Mouse (Mus musculus) right cerebral cortex, postnatal 10 days (tissue): ENCODE measurements around the gene Gpr37l1.

Source experiments
- DNase-seq, 2 experiments: peaks; one replicate each; pipeline ENCODE4 v3.0.0; 2021; ENCODE audit warnings: low spot score in 2 of 2

The Gpr37l1 gene

DNA sequence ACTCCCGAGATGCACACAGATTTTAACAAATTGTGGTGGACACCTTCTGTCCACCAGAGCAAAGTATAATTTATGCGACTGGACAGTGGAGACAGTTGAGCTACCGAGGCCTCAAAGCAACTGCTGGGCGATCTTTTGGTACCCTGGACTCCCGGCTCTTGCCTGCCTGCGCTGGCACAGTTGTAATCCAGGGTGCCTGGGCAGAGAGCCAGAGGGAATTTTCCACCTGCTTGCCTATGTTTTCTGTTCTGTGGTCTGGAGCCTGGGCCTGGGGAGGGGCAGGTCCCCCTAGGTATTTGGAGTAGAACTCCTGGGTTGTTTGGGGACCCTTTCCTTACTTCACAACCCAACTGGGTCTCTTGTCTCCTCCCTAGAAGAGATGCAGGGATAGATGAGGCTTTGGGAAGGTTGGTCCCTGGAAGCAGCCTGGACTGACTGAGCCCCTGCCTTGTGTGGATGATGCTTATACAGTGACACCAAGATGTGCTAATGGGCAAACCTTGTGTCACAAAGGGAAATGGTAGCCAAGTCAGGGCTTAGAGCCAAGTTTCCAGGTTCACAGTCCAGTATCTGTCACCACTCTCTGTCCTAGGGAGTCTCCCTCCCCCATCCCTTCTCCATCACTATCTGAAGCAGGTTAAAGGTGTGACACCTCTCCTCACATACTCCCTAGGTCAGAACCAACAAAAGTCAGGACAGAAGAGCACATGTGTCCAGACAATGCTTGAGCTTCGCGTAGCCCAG, 14.6 kb upstream of the Gpr37l1 start:
- DNase-seq, result no peak

DNA sequence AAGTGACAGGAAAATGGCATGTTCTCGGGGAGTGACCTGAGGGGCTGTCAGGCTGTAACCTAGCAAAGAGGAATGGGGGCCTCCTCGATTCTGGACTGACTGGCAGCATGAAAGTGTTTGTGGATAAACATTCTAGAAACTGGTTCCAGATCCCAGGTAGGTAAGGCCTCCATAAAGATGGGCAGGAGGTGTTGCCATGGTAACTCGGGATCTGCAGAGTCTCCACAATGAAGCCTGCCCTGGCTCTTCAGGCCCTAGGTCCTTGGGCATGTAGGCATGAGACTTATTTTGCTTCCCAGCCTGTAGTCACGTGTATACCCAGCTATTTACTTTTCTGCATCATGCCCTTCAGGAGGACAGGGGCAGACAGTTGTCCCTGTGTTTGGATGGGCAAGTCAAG, 13.8 kb upstream of the Gpr37l1 start:
- DNase-seq, result no peak

DNA sequence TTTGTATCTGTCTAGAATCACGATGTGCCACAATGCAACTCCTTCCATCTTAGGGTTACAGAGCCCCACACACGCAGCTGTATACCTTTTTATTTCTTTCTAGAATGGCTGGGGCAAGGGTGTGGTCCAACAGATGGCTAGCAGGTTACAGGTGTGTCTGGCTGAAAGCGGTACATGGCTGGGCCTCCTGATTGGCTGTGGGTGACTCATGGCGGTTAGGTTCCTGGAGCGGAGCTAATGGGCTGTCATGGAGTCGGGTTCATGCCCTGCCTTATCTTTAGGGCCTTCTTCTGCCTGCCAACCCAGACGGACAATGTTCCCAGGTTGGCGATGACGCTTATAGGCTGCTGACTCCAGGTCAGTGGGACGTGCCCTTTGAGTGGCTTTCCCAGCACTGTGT, 13.3 kb upstream of the Gpr37l1 start:
- DNase-seq, result no peak

DNA sequence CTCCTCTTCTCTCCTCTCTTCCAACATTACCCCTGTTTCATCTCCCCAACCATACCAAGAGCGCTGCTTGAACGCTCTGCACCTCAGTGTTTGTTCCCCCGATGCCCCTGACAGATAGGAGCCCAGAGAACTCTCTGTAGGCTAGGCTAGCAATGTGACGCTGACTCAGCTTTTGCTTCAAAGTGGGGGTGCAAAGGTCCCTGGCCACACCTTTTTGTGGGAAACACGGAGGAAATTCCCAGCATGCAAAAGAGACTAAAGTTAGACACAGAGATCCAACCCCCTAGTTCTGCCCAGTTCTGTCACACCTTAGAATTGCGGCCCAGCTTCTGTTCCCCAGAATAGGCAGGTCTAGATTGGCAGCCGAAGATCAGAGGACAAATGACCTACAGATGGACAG, 11.4 kb upstream of the Gpr37l1 start:
- no peak for DNase-seq

DNA sequence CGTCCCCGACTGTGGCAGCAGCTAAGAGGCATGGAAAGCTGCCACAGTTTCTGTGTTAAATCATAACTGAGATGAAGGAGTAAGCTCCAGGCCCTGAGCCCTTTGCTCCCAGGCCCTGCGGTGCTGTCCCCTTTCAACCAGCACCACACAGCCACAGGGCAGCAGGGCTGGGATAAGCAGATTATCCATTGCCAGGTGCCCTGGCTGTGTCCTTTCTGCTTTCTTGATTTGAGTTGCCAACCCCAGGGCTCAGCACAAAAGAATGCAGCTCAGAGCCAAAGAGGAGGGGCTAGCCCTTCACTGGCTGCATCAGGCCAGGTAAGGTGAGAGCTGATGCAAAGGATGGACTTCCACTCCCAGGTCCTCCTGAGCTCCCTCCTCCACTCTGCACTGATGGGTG, 10.2 kb upstream of the Gpr37l1 start:
- DNase-seq, result no peak

DNA sequence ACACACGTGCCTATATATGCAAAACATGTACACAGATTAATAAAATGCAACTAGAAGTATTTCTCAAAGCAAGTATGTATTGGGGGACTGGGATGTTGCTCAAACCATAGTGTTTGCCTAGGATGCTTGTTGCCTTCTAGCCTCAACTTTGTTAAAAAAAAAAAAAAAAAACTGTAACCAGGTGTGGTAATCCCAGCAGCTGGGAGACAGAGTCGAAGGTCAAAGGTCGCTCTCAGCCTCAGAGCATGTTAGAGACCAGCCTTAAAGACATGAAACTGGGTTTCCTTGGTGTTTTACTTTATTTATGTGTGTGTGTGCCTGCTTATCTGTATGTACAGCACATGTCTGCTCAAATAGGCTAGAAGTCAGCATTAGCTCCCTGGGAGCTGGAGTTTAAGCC, 7.7 kb upstream of the Gpr37l1 start:
- no peak for DNase-seq

DNA sequence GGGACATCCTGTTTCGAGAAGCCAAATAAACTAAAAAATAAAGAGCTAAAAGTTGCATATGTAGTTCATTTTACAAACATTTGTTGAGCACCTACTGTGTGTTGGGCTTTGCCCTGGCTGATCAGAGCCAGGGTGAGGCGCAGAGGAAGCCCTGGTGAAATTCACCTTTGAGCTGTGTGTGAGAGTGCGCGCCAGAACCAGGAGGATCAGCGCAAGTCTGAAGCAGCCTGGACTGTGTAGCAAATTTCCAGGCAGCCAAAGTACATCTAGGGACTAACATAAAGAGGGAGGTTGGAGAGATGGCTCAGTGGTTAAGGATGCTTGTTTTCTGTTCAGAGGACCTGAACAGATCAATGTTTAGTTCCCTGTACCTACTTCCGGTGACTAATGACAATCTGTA, 5.8 kb upstream of the Gpr37l1 start:
- DNase-seq, result no peak

DNA sequence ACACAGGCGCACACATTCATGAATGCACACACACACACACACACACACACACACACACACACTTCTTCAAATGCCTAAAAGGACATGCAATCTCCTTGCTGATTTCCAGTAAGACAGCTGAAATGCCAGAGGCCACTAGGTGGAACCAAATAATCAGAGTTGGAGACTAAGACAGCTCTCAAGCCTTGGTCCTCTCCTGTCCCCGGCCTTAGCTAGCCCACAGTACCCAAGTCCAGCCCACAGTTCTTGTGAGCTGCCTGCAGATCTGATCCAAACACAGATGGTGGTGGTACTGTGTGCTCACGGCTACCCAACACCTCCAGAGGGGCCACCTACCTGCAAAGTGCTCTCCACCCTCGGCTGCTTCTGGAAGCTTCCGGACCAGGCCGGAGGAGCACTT, 4.5 kb upstream of the Gpr37l1 start:
- peak; percentile 81 to 83 for DNase-seq

DNA sequence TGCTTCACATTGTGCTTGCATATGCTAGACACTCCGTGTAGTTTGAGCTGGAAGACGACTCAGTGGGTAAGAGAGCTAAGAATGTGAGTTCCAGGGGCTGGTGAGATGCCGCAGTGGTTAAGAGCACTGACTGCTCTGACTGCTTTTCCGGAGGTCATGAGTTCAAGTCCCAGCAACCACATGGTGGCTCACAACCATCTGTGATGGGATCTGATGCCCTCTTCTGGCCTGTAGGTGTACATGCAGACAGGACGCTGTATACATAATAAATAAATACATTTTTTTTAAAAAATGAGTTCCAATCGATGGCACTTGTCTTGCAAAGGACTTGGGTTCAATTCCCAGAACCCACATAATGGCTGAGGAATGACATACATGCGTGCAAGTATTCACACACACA, 3.7 kb upstream of the Gpr37l1 start:
- no peak for DNase-seq

DNA sequence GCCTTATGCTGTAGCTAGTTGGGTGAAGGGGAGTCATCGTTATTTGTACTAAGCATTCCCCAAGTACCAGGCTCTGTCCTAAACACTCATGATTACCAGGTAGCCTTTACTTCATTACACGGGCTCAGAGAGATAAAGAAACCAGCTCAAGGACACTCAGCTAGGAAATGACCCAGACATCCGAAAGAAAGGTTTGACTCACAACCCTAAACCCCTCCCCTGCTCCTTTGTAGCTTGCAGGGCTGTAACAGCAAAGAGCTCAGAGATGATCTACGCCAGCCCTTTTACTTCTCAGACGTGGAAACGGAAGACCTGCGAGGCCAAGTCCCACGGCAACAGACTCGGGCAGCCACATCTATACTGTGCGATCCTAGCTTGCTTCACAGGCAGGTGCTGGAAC, 2.8 kb upstream of the Gpr37l1 start:
- DNase-seq, result no peak

DNA sequence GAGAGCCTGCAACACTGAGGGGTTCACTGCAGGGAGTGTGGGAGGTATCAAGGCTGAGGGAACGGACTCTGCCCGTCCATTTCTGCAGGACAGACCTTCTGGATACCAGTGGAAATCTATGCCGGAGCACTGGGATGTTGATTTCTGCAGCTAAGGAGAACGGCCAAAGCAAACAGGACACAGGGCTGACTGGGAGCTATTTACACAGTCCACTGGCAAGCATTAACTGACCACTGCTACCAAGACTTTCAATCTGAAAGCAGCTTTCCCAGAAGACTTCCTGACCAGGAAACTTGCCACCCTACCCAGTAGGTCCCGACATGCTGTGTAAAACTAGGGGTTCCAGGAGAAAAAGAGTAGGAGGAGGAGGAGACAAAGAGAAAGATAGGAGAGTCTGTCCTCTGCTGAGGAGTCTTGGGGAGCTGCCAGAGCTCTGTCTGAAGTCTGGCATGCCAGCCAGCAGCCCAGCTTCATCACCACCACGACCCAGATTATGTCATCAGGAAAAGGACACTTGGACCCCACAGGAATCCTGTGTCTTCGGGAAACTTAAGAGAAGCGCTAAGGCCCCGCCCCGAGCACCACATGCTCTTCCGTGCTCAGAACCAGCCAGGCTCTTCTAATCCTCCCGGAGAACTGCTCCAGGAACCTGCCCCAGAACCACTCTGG, 2.2 kb upstream of the Gpr37l1 start:
- DNase-seq, result no peak

DNA sequence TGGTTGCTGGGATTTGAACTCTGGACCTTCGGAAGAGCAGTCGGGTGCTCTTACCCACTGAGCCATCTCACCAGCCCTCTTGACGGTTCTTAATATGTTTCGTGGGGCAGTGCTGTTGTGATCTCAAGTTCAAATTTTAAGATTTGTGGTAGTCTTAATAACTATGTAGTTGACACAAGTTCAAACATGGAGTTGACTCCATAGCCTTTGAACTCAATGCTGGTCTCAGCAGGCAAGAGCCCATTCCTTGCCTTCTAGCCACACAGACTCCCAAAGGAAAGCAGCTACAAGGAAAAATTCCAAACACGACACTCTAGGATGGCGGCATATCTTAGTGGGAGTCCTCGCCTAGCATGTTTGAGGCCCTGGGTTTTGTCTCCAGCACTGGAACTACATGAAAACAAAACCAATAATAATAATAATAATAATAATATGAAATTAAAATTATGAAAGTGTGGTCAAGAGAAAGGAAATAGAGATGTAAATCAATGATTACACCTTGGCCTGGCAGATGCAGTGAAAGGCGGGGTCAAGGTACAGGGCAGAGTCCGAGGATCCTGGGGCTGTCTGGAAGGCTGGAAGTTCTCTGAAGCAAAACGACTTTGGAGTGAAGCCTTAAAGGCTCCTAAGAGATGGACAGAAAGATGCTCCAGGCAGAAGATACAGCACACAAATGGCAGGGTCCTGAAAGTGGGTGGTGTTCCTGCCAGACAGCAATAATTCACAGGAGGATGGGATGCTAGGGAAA, 1.1 kb upstream of the Gpr37l1 start:
- no peak for DNase-seq

DNA sequence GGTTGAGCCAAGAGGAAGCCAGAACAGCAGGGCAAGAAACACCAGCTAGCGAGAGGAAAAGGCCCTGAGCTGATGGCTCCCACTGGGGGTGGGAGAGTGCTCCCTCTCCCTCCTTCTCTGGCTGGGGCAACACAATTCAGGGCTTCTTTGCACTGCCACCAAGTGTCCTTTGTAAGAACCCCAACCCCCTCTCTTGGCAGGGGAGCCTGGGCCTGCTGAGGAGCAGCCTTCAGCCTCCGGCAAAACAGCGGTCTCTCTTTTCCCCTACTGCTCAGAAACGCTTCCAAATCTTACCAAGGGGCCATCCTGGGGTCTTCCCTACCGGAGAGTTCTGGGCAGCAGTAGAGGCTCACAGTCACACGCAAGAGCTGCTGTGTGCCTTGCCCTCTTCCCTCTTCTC, 4.8 kb downstream of the Gpr37l1 start:
- peak; percentile 86 to 88 for DNase-seq

DNA sequence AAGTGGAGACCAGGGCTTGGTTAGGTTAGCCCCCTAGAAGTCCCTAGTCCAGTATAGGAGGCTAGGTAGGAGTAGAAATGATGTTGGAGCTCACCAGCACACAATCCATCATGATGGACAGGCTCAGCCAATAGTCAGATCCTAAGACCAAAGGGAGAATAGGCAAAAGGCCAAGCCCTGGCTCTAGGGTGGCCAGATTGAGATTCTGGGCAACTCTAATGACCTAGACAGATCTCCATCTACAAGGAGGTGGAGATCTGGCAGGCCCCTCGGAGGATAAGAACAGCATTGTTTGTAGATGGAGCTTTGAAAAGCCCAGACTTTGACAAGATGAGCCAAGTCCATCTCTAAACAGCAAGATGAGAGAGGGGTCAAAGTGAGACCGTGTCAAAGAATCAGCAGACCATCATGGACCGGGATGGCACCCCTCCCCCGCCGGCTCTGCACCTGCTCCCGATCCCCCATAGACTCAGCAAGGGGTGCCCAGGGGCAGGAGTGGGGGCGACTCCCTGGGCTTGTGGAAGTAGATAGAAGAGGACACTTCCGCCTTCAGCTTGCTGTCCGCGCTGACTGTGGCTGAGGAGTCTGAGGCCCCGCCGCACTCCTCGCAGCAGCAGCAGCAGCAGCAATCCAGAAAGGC, 7.0 kb downstream of the Gpr37l1 start:
- DNase-seq, result peak; percentile 55 to 71

DNA sequence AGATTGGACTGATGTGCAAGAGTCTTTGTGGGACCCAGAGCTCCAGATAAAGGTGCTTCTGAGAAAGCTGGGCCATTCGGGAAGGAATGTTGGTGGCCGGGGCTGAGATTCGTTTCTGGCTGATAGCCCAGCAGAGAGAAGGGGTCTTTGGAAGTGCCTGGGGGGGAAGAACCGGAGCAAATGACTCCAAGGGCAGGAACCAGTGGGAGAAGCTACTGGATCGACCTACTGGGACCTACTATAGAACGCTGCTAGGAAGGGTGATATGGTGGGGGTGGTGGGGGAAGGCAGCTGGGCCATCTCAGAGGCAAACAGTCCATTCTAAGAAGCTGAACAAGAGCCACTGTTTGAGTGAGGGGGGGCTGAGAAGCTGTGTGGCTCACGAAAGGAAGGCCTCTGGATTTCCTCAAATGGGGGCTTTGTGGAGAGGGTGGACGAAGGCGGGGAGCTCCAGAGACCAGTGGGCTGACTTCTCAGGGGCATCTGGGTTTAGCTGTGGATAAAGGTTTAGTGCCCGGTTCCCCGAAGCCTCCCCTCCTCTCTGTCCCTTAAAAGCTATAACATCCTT, 7.8 kb downstream of the Gpr37l1 start:
- DNase-seq, result peak; percentile 60 to 66

DNA sequence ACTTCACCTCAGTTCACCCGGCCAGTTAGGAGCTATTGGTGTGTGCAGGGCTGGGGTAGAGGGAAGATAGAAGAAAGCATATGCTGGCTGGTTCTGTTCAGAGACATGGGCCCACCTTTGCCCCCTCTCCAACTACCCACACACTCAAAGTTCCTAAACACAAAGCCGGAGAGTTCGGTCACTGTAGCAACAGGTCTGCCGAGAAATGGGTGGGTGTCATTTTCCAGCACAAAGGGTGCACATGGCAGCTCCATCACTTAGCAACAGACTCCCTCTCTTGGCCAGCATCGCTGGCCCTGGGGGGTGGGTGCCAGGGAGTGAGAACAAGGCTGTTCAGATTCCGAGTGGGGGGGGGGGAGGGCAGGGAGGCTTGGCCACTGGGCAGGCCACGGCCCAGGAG, 8.4 kb downstream of the Gpr37l1 start:
- peak; percentile 86 to 91 for DNase-seq

DNA sequence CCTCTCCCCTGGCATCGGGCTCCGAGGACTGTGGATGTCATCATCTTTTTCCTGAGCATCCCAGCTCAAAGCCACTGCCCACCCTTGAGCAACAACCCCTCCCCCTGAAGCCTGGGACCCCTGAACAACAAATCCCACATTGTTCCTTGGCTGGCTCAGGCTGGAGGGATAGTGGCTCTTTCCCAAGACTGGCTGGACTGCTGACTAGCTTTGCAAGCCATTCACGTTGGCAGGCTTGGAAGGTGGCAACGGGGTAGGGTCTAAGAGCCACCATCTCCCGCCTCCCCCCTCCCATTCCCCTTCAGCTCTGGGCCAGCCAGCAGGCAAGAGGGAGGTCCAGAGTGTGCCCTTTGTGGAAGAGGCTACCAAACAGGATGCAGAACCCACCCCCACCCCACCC, 8.8 kb downstream of the Gpr37l1 start:
- peak; percentile 87 to 92 for DNase-seq

DNA sequence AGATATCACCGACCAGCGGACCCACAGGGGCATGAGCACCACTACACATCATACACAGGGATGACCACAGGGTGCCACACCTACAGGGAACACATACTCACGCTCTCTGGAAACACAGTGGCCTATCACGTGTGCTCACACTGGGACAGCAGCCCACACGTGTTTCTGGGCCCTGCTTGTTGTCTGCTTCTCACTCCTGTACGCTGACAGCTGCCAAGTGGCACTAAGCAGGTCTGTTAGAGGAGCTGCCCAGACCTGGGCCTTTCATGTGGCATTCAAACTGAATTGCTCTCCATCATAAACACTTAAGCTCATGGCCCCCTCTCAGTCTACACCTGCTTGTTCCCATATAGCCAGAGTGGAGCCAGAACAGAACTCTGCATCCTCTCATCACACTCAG, 11.2 kb downstream of the Gpr37l1 start:
- no peak for DNase-seq

DNA sequence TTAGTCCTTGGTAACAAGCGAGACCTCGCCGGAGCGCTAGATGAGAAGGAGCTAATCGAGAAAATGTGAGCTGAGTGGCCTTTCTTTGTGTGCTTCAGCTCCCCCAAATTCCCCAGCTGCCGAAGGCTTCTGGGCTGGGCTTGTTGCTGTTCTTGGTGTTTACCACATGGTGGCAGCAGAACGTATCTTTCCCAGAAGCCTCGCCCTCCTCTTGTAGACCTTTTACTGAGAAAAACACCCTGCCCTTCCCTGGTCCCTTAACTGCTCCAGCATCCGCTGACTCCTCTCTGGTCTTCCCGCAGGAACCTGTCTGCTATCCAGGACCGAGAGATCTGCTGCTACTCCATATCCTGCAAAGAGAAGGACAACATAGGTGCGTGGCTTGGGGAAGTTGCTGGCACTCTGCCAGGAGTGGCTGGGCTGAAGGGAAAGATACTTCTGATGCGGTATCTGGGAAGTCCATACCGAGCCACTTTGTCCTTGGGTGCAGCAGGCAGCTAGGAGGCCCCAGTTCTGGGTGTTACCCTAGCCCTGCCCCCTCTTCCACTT, 13.0 kb downstream of the Gpr37l1 start:
- peak; percentile 88 to 91 for DNase-seq

DNA sequence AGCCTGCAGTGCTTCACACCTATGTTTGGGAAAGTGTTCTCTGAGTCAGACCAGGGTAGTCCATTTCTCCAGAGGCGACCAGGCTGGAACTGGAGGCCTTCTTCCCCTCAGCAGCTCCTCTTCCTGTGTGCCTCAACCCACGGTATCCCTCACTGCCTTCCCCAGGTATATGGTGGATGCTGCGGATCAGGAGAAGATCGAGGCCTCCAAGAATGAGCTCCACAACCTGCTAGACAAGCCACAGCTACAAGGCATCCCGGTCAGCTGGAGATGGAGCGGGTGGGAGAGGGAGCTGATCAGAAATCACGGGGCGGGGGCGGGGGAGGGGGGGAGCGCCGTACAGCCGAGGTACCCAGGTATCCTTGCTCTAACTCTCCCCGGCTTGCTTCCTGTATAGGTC, 13.5 kb downstream of the Gpr37l1 start:
- DNase-seq, result peak in 1 of 2 experiments; percentile 41

DNA sequence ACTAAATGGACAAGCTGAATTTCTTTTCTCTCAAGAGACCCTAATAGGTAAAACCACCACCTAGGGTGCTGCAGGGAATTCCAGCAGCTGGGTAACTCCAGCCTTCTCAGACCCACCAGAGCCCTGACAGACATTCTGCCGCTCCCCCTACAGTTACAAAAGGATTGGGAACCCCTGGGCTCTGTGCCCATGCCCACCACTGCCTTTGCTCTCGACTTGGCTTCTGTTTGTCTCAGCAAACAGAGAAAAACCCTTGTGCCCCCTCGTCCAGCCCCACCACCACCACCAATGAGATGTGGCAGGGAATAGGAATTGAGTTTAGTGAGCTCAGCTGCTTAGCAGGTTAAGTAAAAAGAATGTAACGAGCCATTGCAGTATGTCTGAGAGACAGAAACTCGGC, 18.5 kb downstream of the Gpr37l1 start:
- DNase-seq, result peak; percentile 66 to 70

DNA sequence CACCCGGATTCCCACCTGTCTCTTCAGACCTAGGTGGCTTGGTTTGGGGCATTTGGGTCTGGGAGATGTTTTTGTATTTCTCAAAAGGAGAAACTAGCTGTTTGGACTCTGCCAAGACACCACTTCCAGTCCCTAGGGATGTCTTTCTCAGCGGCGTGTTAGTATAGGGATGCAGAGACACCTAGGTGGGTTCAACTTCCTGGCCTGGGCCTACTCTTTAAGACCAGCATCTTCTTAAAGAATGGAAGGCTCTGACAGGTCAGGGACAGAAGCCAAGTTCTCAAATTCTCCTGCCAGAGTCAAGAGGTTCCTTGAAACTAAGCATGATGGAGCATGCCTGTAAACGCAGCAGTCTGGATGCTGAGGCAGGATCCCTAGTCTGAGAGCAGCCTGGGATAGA, 19.0 kb downstream of the Gpr37l1 start:
- DNase-seq, result peak in 1 of 2 experiments; percentile 38
